In genomic region chr6:47651385-47651718, GRCm38 (mm10) we compare ENCODE assay signal across 8 mouse cellular contexts. TPM values are rescaled to one million over a fixed set of nuclear protein-coding genes. Genes with fewer than 3 reads are reported as not detected.
A peak's percentile ranks its signal among the peaks of the same experiment; 100 is the strongest.
DNase-seq lines count a peak whose midpoint lies in the region; ATAC-seq and TF ChIP-seq lines count a peak whose summit lies in the region.
"Not testable (repeated sequence)": the region's sequence is repeated elsewhere in the genome, so short reads cannot be mapped to it uniquely, and the experiment has no call there.

No protein-coding gene starts in this region.

- peak overlapping the region; percentile 74 for H3K4me3 ChIP-seq in ES-Bruce4 (ENCODE audit: low read depth, low read length)
- H3K4me3 ChIP-seq in embryonic facial prominence, embryonic 12.5 days = peak overlapping the region; percentile 59
- H3K4me3 ChIP-seq in forebrain, postnatal 0 days (ENCODE audit: low read depth, low read length) = peak overlapping the region; percentile 77
- peak overlapping the region; percentile 46 for H3K4me3 ChIP-seq in hindbrain, embryonic 11.5 days (ENCODE audit: low read depth, low read length)
- peak overlapping the region; percentile 73 for H3K4me3 ChIP-seq in kidney, embryonic 15.5 days (replicated peaks)
- H3K4me3 ChIP-seq in liver, embryonic 13.5 days (replicated peaks) = peak overlapping the region; percentile 70
- H3K4me3 ChIP-seq in neural tube, embryonic 15.5 days (replicated peaks) = peak overlapping the region; percentile 61

- H3K9ac ChIP-seq in ES-Bruce4 (ENCODE audit: low read depth, poor library complexity, severe bottlenecking) = peak overlapping the region; percentile 4; the same call in 1 of the 2 replicates
- peak overlapping the region; percentile 58 for H3K9ac ChIP-seq in embryonic facial prominence, embryonic 12.5 days
- H3K9ac ChIP-seq in forebrain, postnatal 0 days = peak overlapping the region; percentile 75
- peak overlapping the region; percentile 55; the same call in 1 of the 2 replicates for H3K9ac ChIP-seq in hindbrain, embryonic 11.5 days (ENCODE audit: low read depth, low read length)
- H3K9ac ChIP-seq in kidney, embryonic 15.5 days = peak overlapping the region; percentile 72
- peak overlapping the region; percentile 74 for H3K9ac ChIP-seq in liver, embryonic 13.5 days
- H3K9ac ChIP-seq in neural tube, embryonic 15.5 days (replicated peaks) = peak overlapping the region; percentile 57

- DNase-seq in forebrain, postnatal 0 days; hindbrain, embryonic 11.5 days (ENCODE audit: low spot score); liver, embryonic 13.5 days: not testable (repeated sequence)

- not testable (repeated sequence) for H3K27me3 ChIP-seq in ES-Bruce4 (ENCODE audit: control insufficient read depth, insufficient read depth, low read length, poor library complexity, severe bottlenecking); embryonic facial prominence, embryonic 12.5 days; forebrain, postnatal 0 days (ENCODE audit: insufficient read depth, low read length); hindbrain, embryonic 11.5 days (ENCODE audit: control insufficient read depth, insufficient read depth, low read length); kidney, embryonic 15.5 days; liver, embryonic 13.5 days; neural tube, embryonic 15.5 days (replicated peaks)

- ATAC-seq in embryonic facial prominence, embryonic 12.5 days (ENCODE audit: insufficient number of reproducible peaks, insufficient read depth, low FRiP score, low TSS enrichment); forebrain, postnatal 0 days; hindbrain, embryonic 11.5 days (ENCODE audit: low FRiP score); neural tube, embryonic 15.5 days (ENCODE audit: low FRiP score): not testable (repeated sequence)
- ATAC-seq in kidney, embryonic 15.5 days (replicated peaks; ENCODE audit: low FRiP score) = peak; percentile 61
- peak; percentile 19; the same call in 1 of the 2 replicates for ATAC-seq in liver, embryonic 13.5 days (ENCODE audit: low read depth)
- peak; percentile 17; the same call in 1 of the 2 replicates for ATAC-seq in megakaryocyte-erythroid progenitor cell, adult 5-6 weeks (replicated peaks; ENCODE audit: low FRiP score, low TSS enrichment, poor library complexity, severe bottlenecking)

- not testable (repeated sequence) for TF ChIP-seq CTCF in ES-Bruce4 (IDR thresholded peaks at IDR 0.05; ENCODE audit: low read depth, low read length); forebrain, postnatal 0 days (IDR thresholded peaks at IDR 0.05; ENCODE audit: low read depth)

- not testable (repeated sequence) for H3K27ac ChIP-seq in ES-Bruce4 (ENCODE audit: insufficient read depth, low read length); hindbrain, embryonic 11.5 days (ENCODE audit: low read depth, low read length); liver, embryonic 13.5 days
- H3K27ac ChIP-seq in embryonic facial prominence, embryonic 12.5 days = 0 out of 2 replicates have a peak overlapping the region, but pooled peaks have one; percentile 36
- peak overlapping the region; percentile 79 for H3K27ac ChIP-seq in forebrain, postnatal 0 days (ENCODE audit: low read depth, low read length)
- H3K27ac ChIP-seq in kidney, embryonic 15.5 days = peak overlapping the region; percentile 65
- peak overlapping the region; percentile 78 for H3K27ac ChIP-seq in neural tube, embryonic 15.5 days (replicated peaks)

- TF ChIP-seq EP300 in ES-Bruce4 (IDR thresholded peaks at IDR 0.05; ENCODE audit: insufficient read depth, low read depth, low read length) = not testable (repeated sequence)

- H3K9me3 ChIP-seq in ES-Bruce4 (replicated peaks; ENCODE audit: control insufficient read depth, insufficient read depth, low read length, poor library complexity, severe bottlenecking); embryonic facial prominence, embryonic 12.5 days; forebrain, postnatal 0 days (ENCODE audit: low read length); hindbrain, embryonic 11.5 days (ENCODE audit: control insufficient read depth, low read length); kidney, embryonic 15.5 days (replicated peaks); liver, embryonic 13.5 days (replicated peaks); neural tube, embryonic 15.5 days (replicated peaks): not testable (repeated sequence)

- 1% methylated on average over 22 of the region's 23 CpGs for WGBS in embryonic facial prominence, embryonic 12.5 days
- WGBS in forebrain, postnatal 0 days = 3% methylated on average over 21 of the region's 23 CpGs
- 2% methylated on average over 18 of the region's 23 CpGs for WGBS in hindbrain, embryonic 11.5 days
- WGBS in kidney, embryonic 15.5 days = under 1% methylated on average over 22 of the region's 23 CpGs
- WGBS in liver, embryonic 13.5 days (ENCODE audit: insufficient replicate concordance) = under 1% methylated on average over 22 of the region's 23 CpGs
- 3% methylated on average over 22 of the region's 23 CpGs for WGBS in neural tube, embryonic 15.5 days

- H3K4me1 ChIP-seq in ES-Bruce4 (ENCODE audit: control insufficient read depth, insufficient read depth, low read length); embryonic facial prominence, embryonic 12.5 days; forebrain, postnatal 0 days (ENCODE audit: insufficient read depth); hindbrain, embryonic 11.5 days (replicated peaks; ENCODE audit: control insufficient read depth, insufficient read depth, low read length); kidney, embryonic 15.5 days; neural tube, embryonic 15.5 days: not testable (repeated sequence)
- peaks cover 18% of the 10 kb centered on the region; the same call in 1 of the 2 replicates for H3K4me1 ChIP-seq in liver, embryonic 13.5 days (replicated peaks)

- peak overlapping the region; percentile 67 for H3K4me2 ChIP-seq in embryonic facial prominence, embryonic 12.5 days (replicated peaks)
- H3K4me2 ChIP-seq in forebrain, postnatal 0 days (ENCODE audit: low read depth) = peak overlapping the region; percentile 61
- H3K4me2 ChIP-seq in hindbrain, embryonic 11.5 days (replicated peaks; ENCODE audit: low read depth, low read length) = peak overlapping the region; percentile 51
- peak overlapping the region; percentile 88 for H3K4me2 ChIP-seq in kidney, embryonic 15.5 days
- peak overlapping the region; percentile 90 for H3K4me2 ChIP-seq in liver, embryonic 13.5 days
- peak overlapping the region; percentile 62 for H3K4me2 ChIP-seq in neural tube, embryonic 15.5 days

- not testable (repeated sequence) for TF ChIP-seq POLR2A in ES-Bruce4 (IDR thresholded peaks at IDR 0.05; ENCODE audit: insufficient read depth, low read length)

- not testable (repeated sequence) for H3K36me3 ChIP-seq in ES-Bruce4 (ENCODE audit: control insufficient read depth, insufficient read depth, low read length, poor library complexity, severe bottlenecking); embryonic facial prominence, embryonic 12.5 days; forebrain, postnatal 0 days (ENCODE audit: insufficient read depth); hindbrain, embryonic 11.5 days (ENCODE audit: control insufficient read depth, insufficient read depth, low read length); kidney, embryonic 15.5 days; liver, embryonic 13.5 days; neural tube, embryonic 15.5 days

RNA-seq across cellular contexts. Expression of gene Ezh2, which starts 56.2 kb away (rescaled TPM):
- polyA plus RNA-seq in ES-Bruce4 (2011; ENCODE audit: insufficient read depth, insufficient read length, low read depth, missing spikeins) = 186 and 194 TPM in 2 replicates
- 159 and 162 TPM in 2 replicates for polyA plus RNA-seq in embryonic facial prominence, embryonic 12.5 days (2016; fragmentation: Nextera tagmentation; extraction: Ambion mirVana)
- 50.0 and 60.1 TPM in 2 replicates for total RNA-seq in forebrain, postnatal 0 days (2014; rRNA removed)
- polyA plus RNA-seq in forebrain, postnatal 0 days (2015; fragmentation: Nextera tagmentation; extraction: Ambion mirVana) = 37.7 and 41.5 TPM in 2 replicates
- 177 and 195 TPM in 2 replicates for polyA plus RNA-seq in hindbrain, embryonic 11.5 days (2014; fragmentation: Nextera tagmentation; extraction: Ambion mirVana)
- 108 and 116 TPM in 2 replicates for polyA plus RNA-seq in kidney, embryonic 15.5 days (2015; fragmentation: Nextera tagmentation; extraction: Ambion mirVana)
- 66.7 and 76.5 TPM in 2 replicates for polyA plus RNA-seq in liver, embryonic 13.5 days (2015; fragmentation: Nextera tagmentation; extraction: Ambion mirVana)
- 284 and 385 TPM in 2 replicates for total RNA-seq in megakaryocyte-erythroid progenitor cell, adult 5-6 weeks (2014; fragmentation: Nextera tagmentation)
- total RNA-seq in megakaryocyte-erythroid progenitor cell, adult 5-6 weeks (2017) = 203 and 340 TPM in 2 replicates
- polyA plus RNA-seq in neural tube, embryonic 15.5 days (2015; fragmentation: Nextera tagmentation; extraction: Ambion mirVana) = 48.1 and 60.3 TPM in 2 replicates

Comparison
In these comparisons a context has a peak if more than half of its experiments do, and no peak if none do; other contexts are left out.
1. H3K9ac ChIP-seq: peak in every context shown above with its lines; median percentile 75 in forebrain, postnatal 0 days; 74 in liver, embryonic 13.5 days; 72 in kidney, embryonic 15.5 days; 58 in embryonic facial prominence, embryonic 12.5 days; 57 in neural tube, embryonic 15.5 days; 55 in hindbrain, embryonic 11.5 days; 4 in ES-Bruce4.